Mouse (Mus musculus) kidney, adult 2 months (tissue): ENCODE measurements around the gene Itga3.

Experiments
- CTCF ChIP-seq: fragments of 200-500 bp; conservative IDR thresholded peaks from 2 replicates; pipeline ENCODE4 v1.5.1; 2011; ENCODE audit warnings: low read depth, mild to moderate bottlenecking, control low read depth, low read length, moderate library complexity, mixed read lengths; ENCODE audit not compliant: insufficient read depth, insufficient read length
- POLR2A ChIP-seq: fragments of 200-500 bp; IDR thresholded peaks from one replicate; pipeline ENCODE4 v1.6.1; 2011; ENCODE audit warnings: low read depth, low read length, control low read depth

DNA sequence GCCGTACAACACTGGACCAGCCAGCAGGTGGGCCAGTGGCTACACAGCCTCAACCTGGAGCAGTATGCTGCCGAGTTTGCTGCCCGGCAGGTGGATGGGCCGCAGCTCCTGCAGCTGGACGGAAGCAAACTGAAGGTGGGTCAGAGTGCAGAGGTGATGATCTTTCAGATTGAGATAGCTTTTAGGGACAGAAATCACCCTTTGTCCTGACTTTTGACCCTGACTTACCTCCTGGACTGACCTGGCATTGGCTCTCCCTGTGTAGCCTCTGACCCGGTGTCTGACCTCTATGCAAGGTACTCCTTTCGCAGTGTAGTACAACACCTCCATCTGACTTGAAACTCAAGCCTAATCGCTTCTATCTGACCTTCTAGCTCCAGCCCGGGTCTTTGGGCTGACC lies 53.1 kb downstream of the Itga3 start:
- no peak for TF ChIP-seq POLR2A
- TF ChIP-seq CTCF, result no peak
